Mouse (Mus musculus) lung, postnatal 10 days (tissue): ENCODE measurements around the gene Smim6.

Experiments used
- DNase-seq: peaks from one replicate; pipeline ENCODE4 v3.0.0; 2021

Smim6 gene

DNA sequence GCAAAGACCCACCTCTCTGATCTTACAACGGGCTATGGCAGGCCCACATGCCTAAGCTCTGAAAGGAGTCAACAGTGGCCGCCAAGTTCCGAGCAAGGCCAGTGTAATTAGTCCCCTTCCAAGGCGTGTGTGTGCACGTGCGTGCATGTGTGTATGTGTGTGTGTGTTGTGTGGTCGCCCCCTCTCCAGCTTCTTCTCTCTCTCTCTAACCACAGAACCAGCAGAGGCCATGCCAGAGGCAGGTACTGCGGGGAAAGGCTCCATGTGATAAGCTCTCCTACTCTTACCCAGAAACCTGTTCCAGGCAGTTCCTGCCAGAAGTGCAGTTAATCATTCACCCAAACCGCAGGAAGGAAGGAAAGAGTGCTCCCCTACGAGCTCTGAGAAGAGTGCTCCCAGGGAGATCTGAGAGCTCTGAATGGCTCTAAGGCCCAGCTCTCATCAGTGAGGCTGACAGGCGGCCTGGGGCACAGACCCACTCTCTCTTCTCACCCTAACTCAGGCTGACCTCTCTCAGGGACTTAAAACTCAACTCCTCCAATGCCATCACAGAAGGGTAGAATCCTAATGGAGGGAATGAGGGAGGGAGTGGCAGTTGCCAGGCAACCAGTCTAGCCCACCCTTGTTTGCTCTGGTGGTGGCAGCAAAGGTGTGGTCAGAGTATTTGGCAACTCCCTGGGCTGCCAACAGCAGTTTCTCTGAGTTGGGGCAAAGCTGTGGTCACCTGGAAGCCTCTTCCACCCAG, at the start of gene Smim6:
Gene Smim6, plus strand, starts transcription at position 386 of the 745 bp plus-strand sequence.
- DNase-seq: peak; percentile 56

DNA sequence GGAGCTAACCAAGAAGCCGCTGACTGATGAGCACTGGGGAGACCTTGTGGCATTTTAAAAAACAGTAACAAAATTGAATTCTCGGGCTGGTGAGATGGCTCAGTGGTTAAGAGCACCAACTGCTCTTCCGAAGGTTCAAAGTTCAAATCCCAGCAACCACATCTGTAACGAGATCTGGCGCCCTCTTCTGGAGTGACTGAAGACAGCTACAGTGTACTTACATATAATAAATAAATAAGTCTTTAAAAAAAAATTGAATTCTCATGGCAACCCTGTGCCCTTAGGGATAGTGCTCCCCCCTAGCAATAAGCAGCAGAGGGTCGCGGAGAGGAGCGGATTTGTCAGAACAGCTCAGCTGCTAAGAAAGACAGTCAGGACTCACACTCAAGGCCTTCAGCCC, 47.9 kb upstream of the Smim6 start:
- no peak for DNase-seq

DNA sequence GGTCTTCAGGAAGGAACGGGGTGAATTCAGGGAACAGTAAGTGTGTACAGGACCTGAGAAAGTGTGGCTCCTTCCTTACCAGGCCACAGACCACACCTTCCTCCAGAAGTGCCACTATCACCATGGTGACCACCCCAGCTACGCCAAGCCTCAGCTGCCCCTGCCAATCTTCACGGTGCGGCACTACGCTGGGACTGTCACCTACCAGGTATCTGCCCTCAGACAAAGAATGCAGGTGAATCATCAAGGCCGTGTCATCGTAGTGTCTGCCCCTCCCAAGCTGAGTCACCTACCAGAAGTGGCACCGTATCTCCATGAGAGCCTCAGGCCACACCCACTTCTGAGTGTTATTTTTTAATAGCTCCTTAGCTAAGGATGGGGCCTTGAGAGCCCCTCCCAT, 42.4 kb upstream of the Smim6 start:
- DNase-seq: peak; percentile 48

DNA sequence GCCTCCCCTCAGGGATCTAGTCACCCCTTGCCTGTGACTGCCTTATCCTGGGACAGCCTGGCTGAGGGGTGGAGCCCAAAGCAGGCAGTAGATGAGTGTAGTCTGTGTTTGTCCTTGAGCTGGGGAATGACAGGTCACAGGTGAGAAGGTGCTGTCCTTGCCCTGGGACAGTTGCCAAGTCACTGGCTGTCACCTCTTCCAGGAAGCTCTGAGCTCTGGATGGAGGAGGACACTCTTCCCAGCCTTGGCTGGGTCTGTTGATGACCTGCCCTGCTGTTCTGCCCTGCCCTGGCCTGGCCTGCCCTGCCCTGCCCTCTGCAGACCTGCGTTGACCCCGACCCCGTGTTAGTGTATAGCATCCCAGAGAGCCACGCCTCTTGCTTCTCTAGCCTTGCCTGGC, 39.4 kb upstream of the Smim6 start:
- DNase-seq: no peak

DNA sequence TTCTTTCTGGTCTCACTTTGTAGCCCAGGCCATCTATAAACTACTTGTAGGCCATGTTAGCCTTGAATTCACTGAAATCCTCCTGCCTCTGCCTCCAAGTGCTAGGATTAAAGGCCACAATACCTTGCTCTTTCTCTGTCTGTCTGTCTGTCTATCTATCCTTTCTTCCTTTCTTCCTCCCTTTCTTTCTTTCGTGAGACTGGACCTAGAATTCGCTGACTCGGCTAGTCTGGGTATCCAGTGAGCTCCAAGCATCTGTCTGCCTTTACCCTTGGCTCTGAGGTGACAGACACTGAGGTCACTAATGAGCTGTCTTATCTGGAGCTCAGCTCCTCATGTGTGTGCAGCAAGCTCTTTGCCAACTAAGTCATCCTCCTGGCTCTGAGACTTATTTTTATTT, 35.9 kb upstream of the Smim6 start:
- DNase-seq: no peak

DNA sequence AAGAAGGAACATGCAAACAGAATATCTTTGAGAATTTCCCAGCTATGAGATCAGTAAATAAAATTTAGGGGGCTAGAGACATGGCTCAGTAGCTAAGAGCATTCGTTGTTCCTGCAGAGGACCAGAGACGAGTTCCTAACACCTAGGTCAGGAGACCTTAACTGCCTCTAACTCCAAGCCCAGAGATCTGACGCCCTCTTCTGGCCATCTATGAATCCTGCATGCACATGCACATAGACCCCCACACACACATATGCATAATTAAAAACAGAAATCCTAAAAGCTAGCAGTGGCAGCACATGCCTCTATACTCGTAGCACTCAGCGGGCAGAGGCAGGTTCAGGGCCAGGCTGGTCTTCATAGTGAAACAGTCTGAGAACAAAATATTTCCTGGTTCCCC, 35.4 kb upstream of the Smim6 start:
- no peak for DNase-seq

DNA sequence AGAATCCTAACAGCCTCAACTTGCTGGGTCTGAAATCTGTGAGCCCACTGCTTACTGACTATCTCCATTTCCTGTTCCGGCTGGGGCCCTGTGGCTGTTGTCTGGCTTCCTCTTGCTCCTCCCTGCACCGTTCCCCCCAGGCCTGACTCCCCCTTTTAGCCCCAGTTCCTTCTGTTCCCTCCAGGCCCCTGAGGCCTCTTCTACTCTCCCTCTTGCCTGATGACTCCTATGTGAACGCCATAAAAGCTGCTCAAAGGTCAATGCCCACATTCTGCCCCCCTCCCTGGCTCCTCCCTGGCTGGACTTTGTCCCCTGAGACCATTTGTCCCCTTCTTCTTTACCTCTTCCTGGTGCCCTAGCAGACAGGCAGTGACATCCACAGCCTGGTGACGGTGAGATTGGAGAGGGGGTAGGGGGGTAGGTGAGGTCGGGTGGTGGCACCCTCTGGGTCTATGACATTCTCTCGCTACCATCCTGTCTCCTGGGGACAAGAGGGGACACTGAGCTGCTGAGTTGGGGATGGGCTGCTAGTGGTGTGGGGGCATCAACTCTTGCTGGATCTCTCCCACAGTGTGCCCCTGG, 34.6 kb upstream of the Smim6 start:
- no peak for DNase-seq

DNA sequence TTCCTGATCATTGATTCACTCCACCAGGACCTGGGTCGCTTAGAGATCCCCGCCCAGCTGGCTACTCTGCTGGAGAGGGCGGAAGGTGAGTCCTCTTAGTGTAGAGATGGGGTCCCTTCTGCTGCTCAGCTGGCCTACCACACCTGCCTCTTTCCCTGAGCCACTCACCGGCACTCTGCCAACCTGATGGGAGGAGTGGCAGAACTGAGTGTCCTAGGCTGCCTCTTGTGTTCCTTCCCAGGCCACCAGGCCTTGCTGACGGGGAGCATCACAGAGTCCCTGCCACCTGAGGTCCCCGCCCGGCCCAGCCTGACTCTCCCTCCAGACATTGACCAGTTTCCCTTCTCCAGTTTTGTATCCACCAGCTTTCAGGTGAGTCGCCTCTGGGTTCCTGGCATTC, 33.7 kb upstream of the Smim6 start:
- DNase-seq: no peak

DNA sequence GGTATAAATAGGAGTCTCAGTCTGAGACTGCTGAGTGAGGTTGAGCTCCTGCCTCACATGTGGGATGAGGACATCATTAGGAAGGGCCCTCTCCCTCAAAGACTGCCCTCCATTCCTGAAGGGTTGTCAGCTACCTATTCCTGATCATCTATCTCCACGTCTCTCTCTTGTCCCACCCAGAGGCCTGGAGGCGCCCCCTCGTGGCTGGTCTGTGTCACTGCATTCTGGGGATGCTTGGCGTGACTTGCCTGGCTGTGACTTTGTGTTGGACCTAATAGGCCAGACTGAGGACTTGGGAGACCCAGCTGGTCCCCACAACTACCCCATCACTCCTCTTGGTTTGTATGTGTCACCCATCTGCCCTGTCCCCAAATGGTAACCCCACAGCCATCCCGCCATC, 30.8 kb upstream of the Smim6 start:
- DNase-seq: no peak

DNA sequence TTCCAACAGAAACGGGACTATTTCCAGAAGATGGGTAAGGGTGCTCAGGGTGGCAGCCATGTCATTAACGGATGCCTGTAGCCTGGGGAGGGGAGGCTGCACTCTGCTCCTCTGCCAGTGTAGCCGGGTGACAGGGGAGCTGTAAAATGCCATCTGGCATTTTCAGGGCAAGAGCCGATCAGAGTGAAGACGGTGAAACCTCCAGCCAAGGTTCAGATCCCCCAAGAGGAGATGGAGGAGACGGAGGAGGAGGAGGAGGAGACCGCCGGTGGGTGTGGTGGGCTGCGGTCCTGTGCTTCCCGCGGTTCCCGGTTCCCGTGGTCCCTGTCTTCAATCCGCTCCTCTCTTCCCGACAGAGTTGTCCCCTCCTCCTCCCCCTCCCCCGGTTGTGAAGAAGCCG, 28.6 kb upstream of the Smim6 start:
- DNase-seq: no peak

DNA sequence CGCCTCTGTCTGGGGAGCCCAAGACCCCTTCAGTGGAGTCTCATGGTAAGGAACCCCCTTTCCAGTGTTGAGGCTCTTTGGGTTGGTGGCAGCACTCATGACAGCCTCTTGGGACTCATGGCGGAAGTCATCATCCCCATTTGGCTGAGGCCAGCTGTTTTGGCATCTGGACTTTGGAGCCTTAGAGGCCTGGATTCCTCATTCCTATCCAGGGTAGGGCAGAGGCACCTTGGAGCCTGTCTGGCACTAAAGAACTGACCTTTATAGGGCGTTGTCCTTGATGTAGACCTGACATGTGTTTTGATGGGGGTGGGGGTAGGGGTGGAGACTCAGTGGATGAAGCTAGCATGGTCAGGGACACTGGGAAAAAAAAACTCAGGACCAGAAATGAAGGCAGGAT, 27.5 kb upstream of the Smim6 start:
- DNase-seq: no peak

DNA sequence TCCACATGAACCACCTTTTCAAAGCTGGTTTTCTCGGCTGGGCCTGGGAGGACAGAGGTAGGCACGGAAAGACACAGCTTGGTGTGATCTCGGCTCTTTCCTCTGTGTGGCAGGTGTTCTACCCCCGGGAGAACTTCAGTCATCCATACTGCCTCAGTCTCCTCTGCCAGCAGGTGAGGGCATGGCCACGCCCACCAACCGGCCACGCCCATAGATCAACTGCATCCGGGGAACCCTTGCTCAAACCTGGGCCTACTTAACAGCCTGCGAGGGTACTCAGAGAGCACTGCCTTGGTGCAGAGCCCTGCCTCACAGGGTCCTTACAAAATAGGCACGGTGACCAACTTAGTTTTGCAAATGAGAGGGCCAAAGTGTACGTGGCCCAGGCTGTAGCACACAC, 26.5 kb upstream of the Smim6 start:
- no peak for DNase-seq

DNA sequence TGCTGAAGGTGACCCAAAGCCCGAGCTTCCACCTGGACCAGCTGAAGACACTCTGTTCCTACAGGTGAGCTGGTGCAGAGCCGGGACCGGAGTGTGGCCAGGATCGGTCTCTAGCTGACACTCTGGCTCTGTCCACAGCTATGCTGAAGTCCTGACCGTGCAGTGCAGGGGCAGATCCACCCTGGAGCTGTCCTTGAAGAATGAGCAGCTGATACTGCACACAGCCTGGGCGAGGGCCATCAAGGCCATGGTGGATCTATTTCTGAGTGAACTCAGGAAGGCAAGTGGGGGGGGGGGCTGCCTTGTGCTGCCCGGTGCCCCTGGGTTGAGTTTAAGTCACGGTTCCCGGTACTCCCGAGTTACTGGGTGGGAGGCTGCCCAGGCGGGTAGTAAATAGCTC, 25.4 kb upstream of the Smim6 start:
- no peak for DNase-seq

DNA sequence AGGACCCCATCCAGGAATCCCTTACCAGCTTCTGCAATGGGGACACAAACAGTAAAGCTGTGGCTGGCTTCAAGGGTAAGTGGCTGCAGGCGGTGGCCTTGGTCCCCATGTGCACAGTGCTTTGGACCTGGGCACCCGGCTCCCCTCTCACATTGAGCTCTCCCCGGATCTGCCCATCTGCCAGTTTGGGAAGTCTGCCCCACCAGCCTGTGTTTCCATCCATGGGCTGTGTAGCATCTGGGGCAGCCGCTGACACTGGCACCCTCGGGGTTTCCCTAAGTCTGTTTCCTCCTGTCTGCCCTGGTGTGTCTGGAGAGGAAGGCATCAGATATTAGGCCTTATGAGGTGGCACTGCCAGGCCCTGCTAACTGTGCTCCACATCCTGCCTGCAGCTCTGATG, 23.8 kb upstream of the Smim6 start:
- no peak for DNase-seq

DNA sequence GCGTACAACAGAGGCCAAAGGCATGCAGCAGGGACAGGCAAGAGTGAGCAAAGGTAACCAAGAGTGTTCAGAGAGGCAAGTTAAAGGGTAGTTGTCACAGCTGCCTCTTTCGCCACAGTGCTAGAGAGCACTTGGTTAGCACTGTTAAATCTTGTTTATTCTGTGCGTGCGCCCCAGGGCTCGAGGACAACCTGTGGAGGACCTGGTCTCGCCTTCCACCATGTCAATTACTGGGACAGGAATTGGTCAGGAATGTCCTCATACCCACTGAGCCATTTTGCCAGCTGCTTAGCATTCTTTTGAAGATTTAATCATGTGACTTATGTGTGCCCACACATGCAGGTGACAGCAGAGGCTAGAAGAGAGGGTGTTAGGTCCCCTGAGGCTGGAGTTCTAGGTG, 22.7 kb upstream of the Smim6 start:
- DNase-seq: no peak

DNA sequence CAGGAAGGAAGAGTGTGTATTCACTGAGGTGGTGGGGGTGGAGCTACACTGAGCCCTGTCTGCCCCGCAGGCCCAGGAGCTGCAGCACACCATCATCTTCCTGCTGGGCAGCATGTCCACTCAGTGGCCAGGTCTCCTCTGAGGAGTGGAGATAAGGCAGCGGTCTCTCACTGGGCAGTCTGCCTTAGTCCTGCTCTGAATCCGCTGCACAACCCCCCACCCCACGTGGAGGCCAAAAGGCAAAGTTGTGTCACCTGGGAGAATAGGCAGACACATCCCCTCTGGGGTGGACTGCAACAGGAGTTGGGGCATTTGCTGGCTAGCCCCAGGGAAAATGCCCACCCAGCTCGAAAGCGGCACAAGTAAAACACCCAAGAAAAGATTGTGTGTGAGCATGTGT, 19.6 kb upstream of the Smim6 start:
- DNase-seq: no peak

DNA sequence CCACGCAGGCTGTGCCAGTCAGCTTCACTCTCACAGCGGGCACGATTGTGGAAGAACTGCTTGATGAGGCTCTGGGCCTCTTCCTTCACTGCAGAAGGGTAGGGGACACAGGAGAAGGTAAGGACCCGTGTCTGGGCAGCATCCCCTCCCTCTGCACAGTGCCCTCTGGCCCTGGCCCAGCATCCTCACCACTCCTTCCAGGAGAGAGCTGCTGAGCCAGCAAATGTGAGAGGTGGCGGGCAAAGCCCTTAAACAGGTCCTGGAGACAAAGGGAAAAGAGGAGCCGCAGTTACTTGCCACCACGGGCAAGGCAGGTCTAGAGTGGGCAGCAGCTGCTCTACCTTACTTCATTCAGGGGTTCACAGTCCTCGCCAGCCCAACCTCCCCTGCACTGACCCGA, 18.7 kb upstream of the Smim6 start:
- DNase-seq: no peak

DNA sequence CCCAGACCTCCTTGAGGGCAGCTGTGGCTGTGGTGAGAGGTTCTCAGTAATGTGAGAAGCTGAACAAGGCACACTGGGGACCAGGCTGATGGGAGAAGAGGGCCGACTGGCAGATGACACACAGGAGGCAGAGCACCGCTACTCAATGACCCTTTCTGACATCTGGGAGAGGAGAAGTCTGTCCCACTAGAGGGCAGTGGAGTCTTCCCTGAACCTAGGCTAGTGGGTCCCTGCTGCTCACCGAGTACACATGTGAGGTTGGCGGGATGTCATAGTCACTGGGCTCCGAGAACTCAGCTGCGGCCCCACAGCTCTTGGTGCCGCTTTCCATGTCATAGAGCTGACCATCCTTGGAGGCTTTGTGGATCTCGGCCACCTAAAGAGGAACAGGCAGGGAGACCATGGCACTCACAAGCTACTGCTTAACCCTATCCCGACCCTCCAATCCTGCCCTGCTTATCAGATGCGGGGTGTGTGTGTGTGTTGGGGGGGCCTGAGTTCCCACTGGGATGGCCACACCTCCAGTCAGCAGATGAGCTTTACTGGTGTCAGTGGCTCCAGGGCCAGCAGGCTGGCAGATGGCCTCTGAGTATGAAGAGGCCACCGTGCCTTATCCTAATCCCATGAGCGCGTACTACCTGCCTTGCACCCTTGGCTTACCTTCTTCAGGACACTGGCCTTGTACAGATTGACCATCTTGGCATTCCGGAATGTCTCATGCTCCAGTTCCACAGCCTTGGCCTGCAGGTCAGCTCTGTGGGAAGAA, 16.9 kb upstream of the Smim6 start:
- DNase-seq: peak; percentile 36

DNA sequence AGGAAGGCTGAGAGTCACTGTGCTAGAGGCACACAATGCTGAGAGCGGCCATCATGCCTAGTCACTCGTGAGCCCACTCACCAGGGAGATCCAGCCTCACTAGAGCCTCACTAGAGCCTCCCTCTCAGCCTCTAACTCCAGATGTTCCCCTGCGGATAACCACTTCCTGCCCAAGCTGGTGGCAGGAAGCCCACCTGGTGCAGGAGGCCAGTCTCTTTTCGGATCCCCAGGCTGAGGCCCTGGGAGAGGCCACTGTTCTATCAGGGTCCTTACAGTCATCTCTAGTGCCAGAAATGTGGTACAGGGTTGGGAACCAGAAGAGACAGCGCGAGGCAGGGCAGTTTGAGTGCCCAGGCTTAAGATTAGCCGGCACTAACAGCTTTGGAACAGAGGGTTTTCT, 13.4 kb upstream of the Smim6 start:
- no peak for DNase-seq

DNA sequence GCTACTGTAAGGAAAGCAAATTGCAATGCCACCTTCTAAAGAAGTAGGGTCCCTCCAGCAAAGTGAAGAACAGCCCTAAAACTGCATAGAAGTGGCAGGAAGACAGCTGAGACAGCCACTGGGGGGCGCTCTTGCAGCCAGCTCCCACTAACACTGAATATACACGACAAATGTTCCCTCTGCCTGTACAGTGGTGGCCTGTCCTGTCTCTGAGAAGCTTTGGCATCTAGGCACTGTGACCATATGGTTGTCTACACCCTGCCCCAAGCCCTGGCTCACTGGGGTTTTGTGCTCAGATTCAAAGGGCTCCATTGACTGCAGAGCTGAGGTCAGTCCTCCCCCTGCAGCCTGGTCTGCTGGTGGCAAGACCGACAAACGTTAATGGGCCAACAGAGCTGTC, 12.9 kb upstream of the Smim6 start:
- peak; percentile 51 for DNase-seq

DNA sequence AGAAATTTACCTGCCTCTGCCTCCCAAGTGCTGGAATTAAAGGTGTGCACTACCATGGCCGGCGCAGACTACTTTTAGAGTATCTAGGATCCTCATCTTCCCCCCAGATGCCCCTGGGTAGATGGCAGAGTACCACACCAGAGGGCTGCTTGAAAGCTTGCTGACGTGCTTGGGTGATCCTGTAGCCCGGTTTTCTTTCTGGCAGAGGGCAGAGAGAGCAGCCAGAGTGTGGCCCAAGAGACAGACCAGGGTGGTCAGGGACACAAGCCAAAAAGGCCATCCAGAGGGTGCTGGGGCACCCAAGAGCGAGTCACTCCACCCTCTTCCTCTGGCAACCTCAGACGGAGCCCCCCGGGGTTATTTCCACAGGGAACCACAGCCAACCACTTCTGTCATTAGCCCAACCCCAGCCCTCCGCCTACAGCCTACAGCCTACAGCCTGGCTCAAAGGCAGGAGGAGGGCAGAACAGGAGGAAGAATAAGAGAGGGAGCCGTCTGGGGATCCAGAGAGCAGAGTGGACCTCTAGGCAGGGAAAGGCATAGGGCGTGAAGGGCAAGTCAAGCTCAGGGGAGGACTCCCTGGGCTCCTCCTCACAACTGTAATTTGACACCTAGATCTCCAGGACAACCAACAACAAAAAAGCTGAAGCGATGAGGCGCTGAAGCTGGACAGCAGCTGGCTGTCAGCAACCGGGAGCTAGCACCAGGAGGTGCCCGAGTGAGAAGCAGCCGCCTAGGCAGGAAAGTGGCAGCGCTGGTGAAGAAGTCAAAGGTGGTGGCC, 12.1 kb upstream of the Smim6 start, which contains the start of gene Smim5:
Gene Smim5, plus strand, starts transcription at position 481 of the 781 bp plus-strand sequence.
- DNase-seq: peak; percentile 80

DNA sequence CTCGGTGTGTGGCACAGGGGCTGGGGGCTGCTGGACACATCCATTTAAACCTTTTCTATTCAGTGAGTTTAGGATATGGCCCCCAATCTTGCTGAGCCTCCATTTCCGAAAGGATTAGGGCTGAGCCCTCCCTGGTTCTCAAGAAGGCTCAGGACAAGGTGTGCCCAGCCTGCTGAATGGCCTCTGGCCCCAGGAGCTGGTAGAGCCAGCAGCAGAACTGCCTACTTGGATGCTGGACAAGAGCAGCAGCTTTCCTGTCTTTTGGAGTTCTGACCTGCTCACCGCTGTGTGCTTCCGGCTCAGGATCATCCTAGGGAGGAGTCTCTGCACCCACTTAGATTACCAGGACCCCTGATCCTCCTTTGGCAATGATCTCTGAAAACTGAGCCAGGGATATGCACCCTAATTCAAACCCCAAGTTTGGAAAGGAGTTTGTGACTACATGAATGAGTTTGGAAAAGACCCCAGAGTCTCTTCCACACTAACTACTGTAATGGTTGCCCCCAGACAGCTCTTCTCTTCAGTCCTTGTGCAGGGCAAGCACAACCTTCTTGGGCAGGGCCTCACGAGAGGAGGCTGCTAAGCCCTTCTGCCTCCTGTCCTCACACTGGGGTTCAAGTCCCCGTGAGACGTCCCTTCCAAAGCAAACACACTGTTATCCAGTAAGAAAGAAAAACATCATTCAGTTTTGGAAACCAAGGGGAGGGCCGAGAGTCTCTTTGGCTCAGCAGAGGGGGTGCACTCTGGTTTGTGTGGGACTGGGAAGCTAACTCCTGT, 11.1 kb upstream of the Smim6 start:
- DNase-seq: no peak
